Mouse (Mus musculus) lung, postnatal 36 days (tissue): ENCODE data around the gene Rec8.

Experiments
- DNase-seq: peaks from one replicate; pipeline ENCODE4 v3.0.0; 2022; ENCODE audit warnings: mixed read lengths

Rec8 gene

DNA sequence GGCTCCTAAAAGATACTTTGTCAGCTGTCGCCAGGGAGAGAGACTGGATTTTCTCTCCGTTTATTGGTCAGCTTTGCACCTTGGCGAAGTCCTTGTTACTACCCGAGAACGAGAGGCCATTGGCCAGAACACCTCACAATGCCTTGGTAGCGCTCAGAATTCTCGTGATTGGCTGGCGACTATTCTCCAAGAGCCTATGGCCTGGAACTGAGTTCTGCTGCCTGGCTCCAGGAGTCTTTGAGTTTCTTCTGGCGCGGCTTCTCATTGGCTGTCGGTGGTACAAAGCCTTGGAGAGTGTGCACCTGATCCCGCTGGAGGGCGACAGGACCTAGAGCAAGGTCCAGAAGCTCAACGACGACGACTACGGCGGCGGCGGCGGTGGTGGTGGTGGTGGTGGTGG lies at the start of gene Rec8:
TSS of gene Rec8 (plus strand) at position 216 of the 400 bp plus-strand sequence.
- DNase-seq, result peak; percentile 57

DNA sequence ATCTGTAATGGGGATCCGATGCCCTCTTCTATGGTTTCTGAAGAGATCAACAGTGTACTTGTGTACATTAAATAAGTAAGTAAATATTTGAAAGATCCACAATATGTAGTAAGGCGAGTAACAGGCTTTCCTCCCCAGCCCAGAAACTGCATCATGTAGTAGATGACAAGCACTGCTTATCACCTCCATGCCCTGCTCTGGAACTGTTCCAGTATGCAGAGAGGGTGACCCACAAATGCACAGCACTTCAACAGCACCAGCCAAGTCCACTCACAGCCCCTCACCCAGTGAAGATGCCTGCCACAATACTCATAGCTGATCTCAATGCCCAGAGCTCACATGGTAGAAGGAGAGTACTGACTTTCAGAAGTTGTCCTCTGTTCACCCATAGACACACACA lies 47.2 kb upstream of the Rec8 start:
- DNase-seq, result no peak

DNA sequence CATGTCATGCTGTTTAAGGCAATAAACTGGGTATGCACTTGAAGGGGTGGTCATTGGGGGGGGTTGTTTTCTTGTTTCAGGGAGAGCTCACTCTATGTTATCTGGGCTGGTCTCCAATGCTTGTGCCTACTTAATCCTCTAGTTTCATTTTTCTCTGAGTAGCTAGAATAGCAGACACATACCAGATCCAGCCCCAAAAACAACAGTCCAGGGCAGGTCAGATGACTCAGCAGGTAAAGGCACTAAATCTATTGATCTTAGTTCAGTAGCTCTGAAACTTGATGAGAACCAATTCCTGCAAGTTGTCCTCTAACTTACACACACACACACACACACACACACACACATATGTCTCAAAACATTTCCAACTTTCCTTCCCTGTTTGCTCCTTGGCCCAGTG lies 46.1 kb upstream of the Rec8 start:
- DNase-seq, result no peak

DNA sequence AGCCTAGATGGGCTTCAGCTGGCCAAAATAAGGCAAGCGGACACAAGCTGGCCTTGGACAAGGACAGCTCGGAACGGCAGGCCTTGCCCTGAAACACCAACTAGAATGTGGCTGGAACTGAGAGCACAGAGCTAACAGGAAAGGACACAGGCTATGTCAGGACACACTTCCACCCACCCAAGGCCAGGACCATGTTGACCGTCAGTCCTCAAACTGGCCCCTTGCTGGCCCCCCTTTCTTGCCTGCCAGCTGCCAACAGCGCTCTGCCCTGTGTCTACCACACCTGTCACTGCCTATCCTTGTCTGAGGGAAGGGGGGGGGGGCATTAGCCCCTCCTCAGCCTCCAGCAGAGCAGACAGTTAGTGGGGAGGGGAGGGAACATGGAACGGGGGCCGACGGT lies 42.5 kb upstream of the Rec8 start, which contains the start of gene Fitm1:
TSS of gene Fitm1 (plus strand) at position 316 of the 400 bp plus-strand sequence.
- DNase-seq, result no peak

DNA sequence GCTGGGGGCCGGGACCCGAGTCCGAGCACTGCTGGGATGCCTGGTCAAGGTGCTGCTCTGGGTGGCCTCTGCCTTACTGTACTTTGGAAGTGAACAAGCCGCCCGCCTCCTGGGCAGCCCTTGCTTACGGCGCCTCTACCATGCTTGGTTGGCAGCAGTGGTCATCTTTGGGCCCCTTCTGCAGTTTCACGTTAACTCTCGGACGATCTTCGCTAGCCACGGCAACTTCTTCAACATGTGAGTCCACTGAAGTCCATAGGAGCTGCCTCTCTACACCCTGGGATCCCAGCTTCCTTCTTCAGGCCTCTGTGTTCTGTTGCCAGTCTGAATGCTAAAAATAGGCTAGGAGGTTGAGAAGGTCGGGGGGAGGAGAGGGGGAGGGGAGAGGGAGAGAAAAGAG lies 42.1 kb upstream of the Rec8 start:
- DNase-seq, result no peak

DNA sequence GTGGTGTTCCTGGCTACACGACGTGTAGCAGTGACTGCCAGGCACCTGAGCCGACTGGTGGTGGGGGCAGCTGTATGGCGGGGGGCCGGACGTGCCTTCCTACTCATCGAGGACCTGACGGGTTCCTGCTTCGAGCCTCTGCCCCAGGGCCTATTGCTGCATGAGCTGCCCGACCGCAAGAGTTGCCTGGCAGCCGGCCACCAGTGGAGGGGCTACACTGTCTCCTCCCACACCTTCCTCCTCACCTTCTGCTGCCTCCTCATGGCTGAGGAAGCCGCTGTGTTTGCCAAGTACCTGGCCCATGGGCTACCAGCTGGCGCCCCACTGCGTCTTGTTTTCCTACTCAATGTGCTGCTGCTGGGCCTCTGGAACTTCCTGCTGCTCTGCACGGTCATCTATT lies 41.5 kb upstream of the Rec8 start:
- peak; percentile 68 for DNase-seq

DNA sequence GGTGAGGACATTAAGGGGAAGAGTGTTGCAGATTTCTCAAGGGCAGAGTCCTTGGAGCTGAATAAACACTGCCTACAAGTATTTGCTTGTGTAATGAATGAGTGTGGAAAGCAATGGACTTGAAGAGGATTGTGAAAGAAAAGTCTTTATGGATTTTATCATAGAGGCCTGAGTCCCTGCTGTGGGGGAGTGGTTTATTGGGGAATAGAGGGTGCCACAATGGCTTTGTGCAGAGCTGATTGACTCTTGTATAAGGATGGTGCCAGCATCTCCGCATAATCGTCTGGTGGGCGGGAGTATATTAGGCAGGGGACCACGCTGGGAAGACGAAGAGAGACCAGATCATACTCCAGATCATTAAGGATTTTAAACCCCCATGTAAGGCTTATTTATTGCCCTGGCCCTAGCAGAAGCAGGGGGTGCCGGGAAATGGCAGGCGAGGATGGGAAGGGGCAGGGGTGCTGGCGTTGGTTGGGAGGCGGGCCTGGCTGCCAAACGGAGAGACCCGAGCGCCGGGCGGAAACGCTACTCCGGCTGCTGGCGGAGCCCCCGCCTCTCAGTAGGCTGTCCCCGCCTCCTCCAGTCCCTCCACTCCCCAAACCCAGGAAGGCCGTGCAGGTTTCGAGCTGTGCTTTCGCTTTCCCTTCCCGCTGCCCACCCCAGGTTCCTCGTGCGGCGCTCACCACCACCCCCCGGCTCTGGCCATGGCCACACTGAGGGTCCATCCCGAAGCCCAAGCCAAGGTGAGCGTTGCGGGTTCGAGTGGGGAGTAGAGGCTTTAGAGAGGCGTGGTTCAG lies 39.8 kb upstream of the Rec8 start, which contains the start of gene Psme1:
TSS of gene Psme1 (plus strand) at position 253 of the 797 bp plus-strand sequence.
- peak; percentile 90 for DNase-seq

DNA sequence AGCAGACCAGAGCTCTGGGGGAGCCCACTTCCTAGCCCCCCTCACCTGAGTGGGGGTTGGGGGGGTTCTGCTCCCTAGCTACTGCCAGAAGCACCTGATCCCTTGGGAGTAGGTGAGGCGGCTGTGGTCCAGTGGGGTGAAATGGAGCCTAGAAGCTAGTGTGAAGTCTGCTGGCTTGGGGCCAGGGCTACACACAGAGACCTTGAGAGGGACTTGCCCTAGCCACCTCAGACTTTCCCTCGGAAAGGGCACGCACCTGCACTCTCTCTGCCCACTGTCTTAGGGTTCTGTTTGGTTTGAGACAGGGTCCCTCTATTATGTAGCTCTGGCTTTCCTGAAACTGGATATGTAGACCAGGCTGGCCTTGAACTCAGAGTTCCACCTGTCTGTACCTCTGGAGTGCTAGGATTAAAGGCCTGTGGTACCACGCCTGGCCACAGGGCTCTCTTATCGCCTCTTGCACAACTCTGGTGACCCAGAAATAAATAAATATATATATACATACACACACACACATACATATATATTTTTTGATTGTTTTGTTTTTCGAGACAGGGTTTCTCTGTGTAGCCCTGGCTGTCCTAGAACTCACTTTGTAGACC lies 39.1 kb upstream of the Rec8 start:
- DNase-seq, result peak; percentile 75

DNA sequence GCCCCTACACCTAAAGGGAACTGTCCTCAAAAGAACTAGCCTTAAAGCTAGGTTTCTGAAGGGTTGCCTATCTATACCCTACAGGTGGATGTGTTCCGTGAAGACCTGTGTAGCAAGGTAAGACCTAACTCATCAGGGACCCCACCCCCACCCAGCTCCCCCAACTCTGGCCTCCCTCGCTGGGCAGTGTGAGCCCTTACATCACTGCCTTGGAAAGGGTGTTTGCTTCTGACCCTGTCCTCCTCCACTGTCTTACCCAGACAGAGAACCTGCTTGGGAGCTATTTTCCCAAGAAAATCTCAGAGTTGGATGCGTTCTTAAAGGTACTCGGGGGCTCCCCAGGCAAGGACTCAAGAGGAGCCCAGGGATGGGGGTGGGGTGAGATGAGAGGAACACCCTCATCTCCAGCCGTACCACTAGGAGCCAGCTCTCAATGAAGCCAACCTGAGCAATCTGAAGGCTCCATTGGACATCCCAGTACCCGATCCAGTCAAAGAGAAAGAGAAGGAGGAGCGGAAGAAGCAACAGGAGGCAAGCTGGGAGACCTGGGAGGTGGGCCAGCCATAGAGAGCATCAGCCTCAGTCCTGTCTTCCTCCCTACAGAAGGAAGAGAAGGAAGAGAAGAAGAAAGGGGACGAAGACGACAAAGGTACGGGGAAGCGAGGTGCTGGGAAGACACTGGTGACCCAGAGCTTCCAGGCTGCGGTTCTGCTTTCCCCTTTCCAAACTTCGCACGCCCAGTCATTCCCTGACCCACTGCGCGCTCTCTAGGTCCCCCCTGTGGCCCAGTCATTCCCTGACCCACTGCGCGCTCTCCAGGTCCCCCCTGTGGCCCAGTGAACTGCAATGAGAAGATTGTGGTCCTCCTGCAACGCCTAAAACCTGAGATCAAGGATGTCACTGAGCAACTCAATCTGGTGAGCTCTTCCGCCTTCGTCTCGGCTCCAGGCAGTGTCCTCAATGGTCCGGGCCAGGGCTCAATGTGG lies 38.0 kb upstream of the Rec8 start:
- no peak for DNase-seq

DNA sequence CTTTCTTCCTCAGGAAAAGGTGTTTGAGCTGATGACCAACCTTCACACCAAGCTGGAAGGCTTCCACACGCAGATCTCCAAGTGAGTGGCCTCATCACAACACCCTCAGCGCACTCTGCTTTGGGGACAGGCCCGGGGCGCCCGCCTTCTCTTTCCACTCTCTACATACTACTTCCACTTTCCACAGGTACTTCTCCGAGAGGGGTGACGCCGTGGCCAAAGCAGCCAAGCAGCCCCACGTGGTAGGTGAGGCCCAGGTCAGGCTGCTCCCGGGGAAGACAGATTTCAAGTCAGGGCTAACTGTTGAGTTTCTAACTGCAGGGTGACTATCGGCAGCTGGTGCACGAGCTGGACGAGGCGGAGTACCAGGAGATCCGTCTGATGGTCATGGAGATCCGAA lies 37.1 kb upstream of the Rec8 start:
- DNase-seq, result no peak

DNA sequence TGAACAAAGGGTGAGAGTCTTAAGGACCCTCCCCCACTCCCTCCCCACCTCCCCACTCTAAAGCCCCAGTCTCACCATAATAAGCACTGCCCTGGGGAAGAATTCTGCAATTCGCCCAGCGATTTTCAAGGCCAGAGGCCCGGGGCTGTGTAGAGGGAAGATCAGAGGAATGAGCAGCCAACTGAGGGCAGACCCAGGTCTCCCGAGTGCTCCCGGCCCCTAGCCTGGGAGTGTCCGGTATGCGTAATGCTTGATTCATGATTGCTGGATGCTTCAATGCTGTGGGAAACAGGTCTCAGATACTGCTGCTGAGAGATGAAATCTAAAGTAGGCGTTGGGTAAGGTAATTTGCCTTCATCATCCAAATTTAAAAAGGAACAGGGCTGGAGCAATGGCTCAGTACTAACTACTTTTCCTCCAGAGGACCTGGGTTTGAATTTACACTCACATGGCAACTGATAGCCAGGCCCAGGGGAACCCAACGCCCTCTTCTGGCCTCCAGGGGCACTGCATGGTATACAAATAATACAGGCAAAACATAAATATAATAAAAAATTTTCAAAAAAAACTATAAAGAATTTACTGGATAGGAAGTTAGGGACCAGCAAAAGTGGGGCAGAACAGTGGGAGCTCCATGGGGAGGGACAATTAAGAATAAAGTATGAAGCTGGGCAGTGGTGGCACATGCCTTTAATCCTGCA lies 35.7 kb upstream of the Rec8 start:
- DNase-seq, result no peak

DNA sequence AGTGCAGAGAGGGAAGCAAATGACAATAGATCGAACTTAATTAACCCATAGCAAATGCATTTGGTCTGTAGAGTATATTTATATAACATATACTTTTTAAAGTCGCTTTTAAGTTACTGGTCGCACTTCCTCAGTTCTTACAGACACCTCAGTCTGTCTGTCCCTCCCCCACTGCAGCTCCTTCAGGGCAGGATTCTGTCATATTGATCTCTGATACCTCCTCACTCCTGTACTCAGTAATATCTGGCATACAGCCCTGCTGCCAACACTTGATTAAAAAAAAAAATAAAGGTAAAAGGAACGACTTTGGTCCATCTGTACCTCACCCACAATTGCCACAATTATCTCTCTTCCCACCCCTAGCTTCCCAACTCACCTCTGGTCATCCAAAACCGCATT lies 33.5 kb upstream of the Rec8 start:
- no peak for DNase-seq

DNA sequence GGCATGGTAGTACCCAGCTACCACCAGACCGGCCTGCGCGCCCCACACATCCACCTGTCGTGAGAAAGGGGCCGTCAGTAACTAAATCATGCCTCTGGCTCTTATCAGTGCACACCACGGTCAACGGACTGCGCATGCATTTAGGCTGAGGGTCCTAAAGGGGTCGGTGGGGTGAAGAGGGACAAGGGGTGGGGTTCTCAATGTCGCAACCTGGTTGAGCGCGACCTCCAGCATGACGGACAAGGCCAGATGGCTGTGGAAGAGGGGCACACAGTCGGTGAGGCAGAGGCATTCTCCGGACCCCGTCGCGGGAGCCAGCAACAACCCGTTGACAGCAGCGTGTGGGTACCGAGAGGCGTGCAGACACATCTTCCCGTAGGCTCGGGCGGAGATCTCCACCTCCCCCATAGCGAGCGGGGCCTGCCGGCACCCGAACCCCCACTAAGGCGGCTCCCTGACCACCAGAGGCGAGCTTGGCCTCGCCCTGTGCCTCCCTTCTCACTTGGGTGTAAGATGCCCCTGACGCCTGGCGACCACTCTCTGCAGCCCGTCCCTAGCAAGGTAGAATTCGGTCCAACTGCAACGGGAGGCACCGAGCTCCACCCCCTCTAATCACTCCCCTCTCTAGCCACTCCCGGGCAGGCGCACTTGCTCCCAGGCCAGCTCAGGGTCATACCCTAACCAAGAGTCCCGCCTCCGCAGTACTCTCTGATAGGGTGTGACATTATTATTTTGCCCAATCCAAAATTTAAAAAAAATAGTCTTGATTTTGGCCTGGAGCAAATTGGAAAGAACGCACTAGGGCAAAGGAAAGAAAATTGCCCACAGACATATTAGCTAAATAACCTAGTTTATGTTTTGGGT lies 32.9 kb upstream of the Rec8 start, which contains the start of gene Emc9:
TSS of gene Emc9 (minus strand) at position 601 of the 864 bp plus-strand sequence.
- DNase-seq, result peak; percentile 92

DNA sequence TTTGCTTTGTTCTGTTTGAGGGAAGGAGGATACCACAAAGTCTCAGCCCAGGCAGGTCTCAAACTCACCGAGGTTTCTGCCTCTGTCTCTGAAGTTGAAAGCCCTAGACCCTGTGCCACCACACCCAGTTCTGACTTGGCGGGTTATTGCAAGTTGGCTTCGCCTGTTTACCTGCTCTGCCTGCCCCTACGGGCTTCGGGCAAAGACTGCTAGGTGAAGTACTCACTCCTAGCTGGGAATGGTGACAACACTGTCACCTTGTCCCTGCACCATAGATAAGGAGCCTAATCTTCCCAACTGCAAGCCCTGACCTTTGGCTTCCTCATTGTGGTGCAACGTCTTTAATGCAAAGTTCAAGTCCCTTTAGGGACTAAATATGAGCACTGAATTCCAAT lies 32.3 kb upstream of the Rec8 start:
- DNase-seq, result no peak

DNA sequence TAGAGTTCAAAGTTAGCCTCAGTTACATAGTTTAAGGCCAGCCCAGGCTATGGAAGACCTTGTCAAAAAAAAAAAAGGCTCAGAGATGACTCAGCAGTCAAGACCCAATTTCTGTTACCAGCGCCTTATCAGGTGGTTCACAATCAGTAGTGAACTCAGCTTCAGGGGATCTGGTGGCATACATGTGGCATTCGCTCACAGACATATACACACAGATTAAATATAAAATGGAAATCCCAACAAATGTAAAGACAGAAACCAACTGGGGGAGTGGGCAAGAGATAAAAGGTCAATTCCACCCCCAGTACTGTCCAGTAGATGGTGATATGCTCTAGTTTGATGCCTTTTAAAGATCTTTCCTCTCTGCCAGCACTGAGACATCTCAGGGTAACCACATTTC lies 31.7 kb upstream of the Rec8 start:
- DNase-seq, result no peak

DNA sequence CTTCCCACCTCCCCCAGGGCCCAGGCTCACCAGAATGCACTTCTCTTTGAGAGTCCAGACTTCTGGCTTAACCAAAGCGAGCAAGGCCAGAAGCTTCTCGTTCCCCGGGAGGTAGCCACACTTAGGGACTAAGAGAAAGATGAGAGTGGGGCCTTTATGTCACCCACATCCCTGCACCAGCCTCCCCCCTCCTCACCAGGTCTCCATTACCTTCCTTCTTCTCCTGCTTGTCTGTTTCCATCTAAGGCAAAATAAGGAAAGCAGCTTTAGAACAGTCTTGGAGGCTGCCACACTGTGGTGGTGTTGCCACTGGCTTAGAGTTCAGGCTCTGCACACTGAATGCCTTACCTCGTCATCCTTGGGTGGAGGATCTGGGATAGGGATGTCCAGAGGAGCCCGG lies 28.6 kb upstream of the Rec8 start:
- DNase-seq, result no peak

DNA sequence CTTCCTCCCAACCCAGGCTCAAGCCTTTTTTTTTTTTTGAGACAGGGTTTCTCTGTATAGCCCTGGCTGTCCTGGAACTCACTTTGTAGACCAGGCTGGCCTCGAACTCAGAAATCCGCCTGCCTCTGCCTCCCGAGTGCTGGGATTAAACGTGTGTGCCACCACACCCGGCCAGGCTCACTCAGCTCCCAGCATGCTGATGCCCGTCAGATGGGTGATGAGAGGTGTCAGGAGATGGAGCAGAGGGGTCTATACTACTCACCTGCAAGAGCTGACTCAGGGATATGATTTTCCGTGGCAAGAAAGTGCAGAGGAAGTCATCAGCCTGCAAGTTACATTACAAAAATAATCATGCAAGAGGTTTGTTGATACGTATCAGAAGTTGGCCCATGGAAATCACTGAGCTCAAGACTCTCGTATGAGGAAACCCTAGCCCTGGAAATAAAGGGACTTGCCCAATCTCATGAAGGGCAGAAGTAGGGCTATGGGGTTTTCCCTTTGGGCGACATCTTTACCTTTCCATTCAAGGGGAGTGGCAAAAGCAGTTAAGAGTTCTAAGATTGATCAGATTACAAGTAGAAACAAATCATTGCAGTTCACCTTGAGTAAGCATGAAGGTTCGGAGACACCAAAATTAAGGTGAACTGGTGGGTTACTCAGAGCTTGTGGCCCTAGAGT lies 27.9 kb upstream of the Rec8 start:
- DNase-seq, result no peak

DNA sequence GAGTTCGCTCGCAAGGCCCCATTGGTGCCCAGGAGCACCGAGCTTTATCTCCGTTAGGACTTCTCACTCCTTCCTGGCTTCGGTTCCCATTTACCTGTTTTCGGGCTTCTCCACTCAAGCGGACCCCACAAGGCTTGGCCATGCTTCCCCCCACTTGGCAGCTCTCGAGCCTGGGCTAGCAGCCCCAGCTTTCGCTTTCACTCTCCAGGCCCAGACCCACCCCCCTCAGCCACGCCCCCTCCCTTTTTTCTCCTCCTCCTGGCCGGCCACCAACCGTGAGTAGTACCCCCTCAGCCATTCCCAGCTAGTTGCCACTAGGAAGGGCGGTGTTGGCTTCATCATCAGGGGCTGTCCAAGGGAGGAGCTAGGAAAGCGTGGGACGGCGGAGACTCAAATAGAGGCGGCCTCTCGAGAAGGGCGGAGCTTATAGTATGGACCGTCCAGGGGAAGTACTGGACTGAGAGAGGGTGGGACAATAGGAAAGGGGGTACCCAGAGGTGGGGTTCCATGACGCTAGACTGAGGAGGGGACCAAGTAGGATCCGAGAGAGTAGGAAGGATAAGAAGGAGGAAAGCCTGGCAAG lies 27.0 kb upstream of the Rec8 start, which contains the start of gene Psme2:
TSS of gene Psme2 (minus strand) at position 366 of the 583 bp plus-strand sequence.
- DNase-seq, result peak; percentile 98

DNA sequence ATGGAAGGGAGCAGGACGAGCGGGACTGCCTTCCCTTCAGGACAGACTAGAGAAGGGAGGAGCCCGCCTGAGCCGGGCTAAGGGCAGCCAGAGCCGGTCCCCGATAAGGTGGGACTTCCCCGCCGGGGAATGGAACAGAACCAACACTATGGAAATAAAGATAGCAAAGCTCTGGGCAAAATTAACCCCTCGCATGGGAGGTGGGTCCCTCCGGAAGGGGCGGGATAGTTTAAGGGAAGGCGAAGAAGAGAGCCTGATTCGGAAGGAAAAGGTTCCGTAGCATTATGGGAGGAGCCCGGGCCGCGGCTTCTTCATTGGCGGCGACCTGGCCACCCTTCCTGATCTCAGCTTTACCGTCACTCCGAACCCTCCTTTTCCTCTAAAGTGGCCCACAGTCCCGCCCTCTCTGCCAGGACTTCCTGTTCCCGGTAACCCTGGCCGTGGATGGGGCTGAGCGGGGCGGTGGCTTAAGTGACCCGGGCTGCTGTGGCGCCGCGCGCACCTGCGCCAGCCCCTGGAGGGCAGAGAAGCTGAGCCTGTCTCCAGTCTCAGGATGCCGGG lies 26.4 kb upstream of the Rec8 start, which contains the start of gene Rnf31:
TSS of gene Rnf31 (plus strand) at position 378 of the 561 bp plus-strand sequence.
- peak; percentile 99 for DNase-seq

DNA sequence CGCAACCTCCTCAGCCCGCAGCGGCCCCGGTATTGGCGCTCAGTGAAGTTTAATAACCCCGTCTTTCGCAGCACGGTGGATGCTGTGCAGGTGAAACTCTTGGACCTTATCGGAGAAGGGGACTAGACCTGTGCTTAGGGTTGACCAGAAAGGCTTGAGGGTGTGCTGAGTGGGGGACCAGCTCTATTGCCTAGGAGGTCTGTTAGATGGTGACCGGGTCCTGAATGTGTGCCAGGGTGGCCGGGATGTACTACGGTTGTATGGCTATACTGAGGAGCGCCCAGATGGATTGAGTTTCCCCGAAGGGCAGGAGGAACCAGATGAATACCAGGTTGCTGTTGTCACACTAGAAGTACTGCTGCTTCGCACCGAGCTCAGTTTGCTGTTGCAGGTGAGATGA lies 25.6 kb upstream of the Rec8 start:
- no peak for DNase-seq
